ENCODE assay signal across 8 mouse cellular contexts in the genomic region with DNA sequence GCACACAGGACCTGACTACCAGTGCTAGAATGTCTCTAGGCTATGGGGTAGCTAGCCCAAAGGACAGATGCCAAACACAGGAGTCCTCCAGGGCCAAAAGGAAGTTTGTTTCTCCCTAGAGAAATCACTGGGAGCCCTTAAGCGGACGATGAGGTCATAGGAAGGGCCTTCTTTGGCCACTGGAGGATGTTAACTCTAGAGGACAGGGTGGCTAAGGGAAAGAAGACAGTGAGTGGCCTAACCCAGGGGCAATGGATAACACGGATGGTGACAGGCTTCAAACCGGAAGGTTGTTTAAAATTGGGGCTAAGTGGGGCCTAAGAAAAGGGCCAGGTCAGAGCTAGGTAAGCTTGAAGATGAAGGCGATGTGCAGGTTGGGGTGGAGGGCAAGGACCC. TPM values are rescaled to one million over a fixed set of nuclear protein-coding genes. Genes with fewer than 3 reads are reported as not detected.
DNase-seq lines count a peak whose midpoint lies in the region; ATAC-seq and TF ChIP-seq lines count a peak whose summit lies in the region.

No protein-coding gene starts in this region.

- peak overlapping the region; percentile 44; the same call in 1 of the 2 replicates for H3K27ac ChIP-seq in kidney, adult 2 months (ENCODE audit: insufficient read depth, low read depth, low read length)
- peak overlapping the region; percentile 79 for H3K27ac ChIP-seq in heart, postnatal 0 days (ENCODE audit: low read depth)
- peak overlapping the region; percentile 26; the same call in 1 of the 2 replicates for H3K27ac ChIP-seq in stomach, embryonic 16.5 days (ENCODE audit: low read length)

- peak; percentile 16 for DNase-seq in kidney, adult 2 months
- DNase-seq in kidney, postnatal 10 days, result no peak
- peak; percentile 13 for DNase-seq in embryo, embryonic 9.5 days (ENCODE audit: extremely low spot score)
- no peak for DNase-seq in heart, postnatal 0 days (ENCODE audit: low spot score)
- DNase-seq in lung, adult 2 months, result no peak
- DNase-seq in adrenal gland, adult 8-10 months, result no peak

- peaks cover 6% of the 10 kb centered on the region; the same call in 1 of the 2 replicates for H3K4me1 ChIP-seq in kidney, adult 2 months (ENCODE audit: control insufficient read depth, insufficient read depth, low read length)
- peaks cover 17% of the 10 kb centered on the region; the same call in 1 of the 2 replicates for H3K4me1 ChIP-seq in heart, postnatal 0 days (ENCODE audit: control insufficient read depth, insufficient read depth)
- H3K4me1 ChIP-seq in lung, adult 2 months (ENCODE audit: control insufficient read depth, insufficient read depth, low read length), result peaks cover 5% of the 10 kb centered on the region
- peaks cover 14% of the 10 kb centered on the region for H3K4me1 ChIP-seq in stomach, embryonic 16.5 days (ENCODE audit: control insufficient read depth, insufficient read depth, low read length)

- no peaks in the 10 kb centered on the region for H3K36me3 ChIP-seq in kidney, adult 2 months (ENCODE audit: control insufficient read depth, insufficient read depth, low read length)
- no peaks in the 10 kb centered on the region for H3K36me3 ChIP-seq in heart, postnatal 0 days (replicated peaks; ENCODE audit: control insufficient read depth, insufficient read depth, low read length)
- no peaks in the 10 kb centered on the region for H3K36me3 ChIP-seq in stomach, embryonic 16.5 days (ENCODE audit: control insufficient read depth, insufficient read depth, low read length)

- H3K4me3 ChIP-seq in kidney, adult 2 months (ENCODE audit: insufficient read depth, low read depth, low read length), result peak overlapping the region; percentile 73
- H3K4me3 ChIP-seq in heart, postnatal 0 days (ENCODE audit: low read depth, low read length), result peak overlapping the region; percentile 60
- peak overlapping the region; percentile 73 for H3K4me3 ChIP-seq in lung, adult 2 months (replicated peaks; ENCODE audit: extremely low read depth, low read depth, low read length)
- peak overlapping the region; percentile 54 for H3K4me3 ChIP-seq in stomach, embryonic 16.5 days (replicated peaks; ENCODE audit: low read length)

- no peak for TF ChIP-seq CTCF in kidney, adult 2 months (conservative IDR thresholded peaks at IDR 0.05; ENCODE audit: insufficient read depth, insufficient read length, low read depth, low read length)
- TF ChIP-seq CTCF in heart, postnatal 0 days (IDR thresholded peaks at IDR 0.05; ENCODE audit: low read depth), result no peak
- no peak for TF ChIP-seq CTCF in lung, adult 2 months (IDR thresholded peaks at IDR 0.05; ENCODE audit: insufficient read depth, low read length)

- no peaks in the 10 kb centered on the region for H3K9me3 ChIP-seq in heart, postnatal 0 days (replicated peaks; ENCODE audit: control insufficient read depth, low read length)
- H3K9me3 ChIP-seq in stomach, embryonic 16.5 days (replicated peaks; ENCODE audit: control insufficient read depth, low read length), result no peaks in the 10 kb centered on the region

- WGBS in kidney, adult 2 months, result 28% methylated on average over 5 of the region's 5 CpGs
- WGBS in heart, postnatal 0 days, result 17% methylated on average over 5 of the region's 5 CpGs
- 6% methylated on average over 5 of the region's 5 CpGs for WGBS in lung, adult 2 months
- WGBS in stomach, embryonic 16.5 days, result 20% methylated on average over 5 of the region's 5 CpGs

- no peak for TF ChIP-seq EP300 in heart, postnatal 0 days (IDR thresholded peaks at IDR 0.05; ENCODE audit: low read depth)

- H3K9ac ChIP-seq in heart, postnatal 0 days (replicated peaks; ENCODE audit: low read depth, low read length), result peak overlapping the region; percentile 51
- H3K9ac ChIP-seq in stomach, embryonic 16.5 days (ENCODE audit: low read length), result peak overlapping the region; percentile 75

- peak; percentile 25; the same call in 1 of the 2 replicates for ATAC-seq in heart, postnatal 0 days (ENCODE audit: insufficient read depth, low read depth)
- 0 out of 2 replicates have a peak, but pooled peaks have one; percentile 2 for ATAC-seq in stomach, embryonic 16.5 days (ENCODE audit: insufficient read depth, low FRiP score)
- ATAC-seq in monocyte, adult 5-6 weeks (replicated peaks; ENCODE audit: insufficient number of reproducible peaks, low FRiP score, low TSS enrichment, poor library complexity, severe bottlenecking), result no peak

- peak overlapping the region; percentile 93 for H3K4me2 ChIP-seq in heart, postnatal 0 days (ENCODE audit: low read depth, low read length)
- peak overlapping the region; percentile 92 for H3K4me2 ChIP-seq in stomach, embryonic 16.5 days (ENCODE audit: low read depth, low read length)

- TF ChIP-seq POLR2A in kidney, adult 2 months (IDR thresholded peaks at IDR 0.05; ENCODE audit: low read depth, low read length), result no peak
- TF ChIP-seq POLR2A in lung, adult 2 months (IDR thresholded peaks at IDR 0.05; ENCODE audit: borderline replicate concordance, extremely low read depth, low read depth, low read length), result no peak

- H3K27me3 ChIP-seq in kidney, adult 2 months (replicated peaks; ENCODE audit: control insufficient read depth, insufficient read depth, low read length), result no peaks in the 10 kb centered on the region
- H3K27me3 ChIP-seq in heart, postnatal 0 days (ENCODE audit: control insufficient read depth, insufficient read depth, low read length), result no peaks in the 10 kb centered on the region
- H3K27me3 ChIP-seq in stomach, embryonic 16.5 days (ENCODE audit: control insufficient read depth, insufficient read depth, low read length), result no peaks in the 10 kb centered on the region

RNA-seq across cellular contexts. Expression of a gene that starts 24.2 kb away (rescaled TPM):
- polyA plus RNA-seq in kidney, adult 2 months (2012; rRNA removed), result 250 and 263 TPM in 2 replicates
- total RNA-seq in heart, postnatal 0 days (2014; rRNA removed; ENCODE audit: low replicate concordance), result 52.2 and 91.8 TPM in 2 replicates
- polyA plus RNA-seq in heart, postnatal 0 days (2015; fragmentation: Nextera tagmentation; extraction: Ambion mirVana), result 18.7 and 18.9 TPM in 2 replicates
- polyA plus RNA-seq in lung, adult 2 months (2012; rRNA removed), result 19.2 and 27.8 TPM in 2 replicates
- 52.4 and 56.2 TPM in 2 replicates for polyA plus RNA-seq in stomach, embryonic 16.5 days (2015; fragmentation: Nextera tagmentation; extraction: Ambion mirVana)
- total RNA-seq in adrenal gland, adult 8-10 months (2022), result 10 to 100 TPM; 33.8 to 39.2 (median 37.7) TPM
- 9.6 to 16.0 TPM (median 14.9 TPM) in 3 replicates for total RNA-seq in monocyte, adult 5-6 weeks (2017)

RNA-seq across cellular contexts. Expression of a gene that starts 32.0 kb away (rescaled TPM):
- polyA plus RNA-seq in kidney, adult 2 months (2012; rRNA removed), result 0.76 and 0.89 TPM in 2 replicates
- 0.39 TPM in 1 of 2 replicates, not detected in the other for total RNA-seq in heart, postnatal 0 days (2014; rRNA removed; ENCODE audit: low replicate concordance)
- 0.18 and 0.22 TPM in 2 replicates for polyA plus RNA-seq in heart, postnatal 0 days (2015; fragmentation: Nextera tagmentation; extraction: Ambion mirVana)
- polyA plus RNA-seq in lung, adult 2 months (2012; rRNA removed), result 0.03 and 0.05 TPM in 2 replicates
- 1.5 and 2.4 TPM in 2 replicates for polyA plus RNA-seq in stomach, embryonic 16.5 days (2015; fragmentation: Nextera tagmentation; extraction: Ambion mirVana)
- 1 to 10 TPM; 3.1 to 9.6 (median 4.6) TPM for total RNA-seq in adrenal gland, adult 8-10 months (2022)
- not detected in 3 replicates for total RNA-seq in monocyte, adult 5-6 weeks (2017)

Comparison
In these comparisons a context has a peak if more than half of its experiments do, and no peak if none do; other contexts are left out.
1. DNase-seq: peak in kidney, adult 2 months (single experiment) and embryo, embryonic 9.5 days (single experiment); none in kidney, postnatal 10 days (single experiment), heart, postnatal 0 days (single experiment), lung, adult 2 months (single experiment) and adrenal gland, adult 8-10 months (single experiment).
2. H3K27ac ChIP-seq: peak in every context shown above with its lines; median percentile 79 in heart, postnatal 0 days; 44 in kidney, adult 2 months; 26 in stomach, embryonic 16.5 days.
3. Peak in every context shown above with its lines, with median percentiles within 50 percentile points of each other: H3K4me3 ChIP-seq.